Mouse (Mus musculus): ENCODE measurements around the gene Tnrc6c. TPM values are rescaled to one million over a fixed set of nuclear protein-coding genes. Genes with fewer than 3 reads are reported as not detected.

The Tnrc6c gene
- 10 to 100 TPM; 15.0 to 19.6 TPM for total RNA-seq (2021)
- long read RNA-seq, experiment 1, partial matches to known transcripts, result 0 of 5 reads
- long read RNA-seq, experiment 1, other reads (novel, unspliced or antisense), result 5 of 5 reads
- long read RNA-seq, experiment 2, partial matches to known transcripts, result 1 of 6 reads
- long read RNA-seq, experiment 2, other reads (novel, unspliced or antisense), result 5 of 6 reads

GRCm38 (mm10) chr11:117653491-117654351, at the start of gene Tnrc6c:
Gene Tnrc6c (plus strand): TSS chr11:117654289.
- intact Hi-C loops (cut with DNase I), result loop anchor here (1.0 to 5.0 kb wide), 2 partner anchors 117 to 171 kb away; partner anchors contain the start of gene Gm11733

GRCm38 (mm10) chr11:117606137-117606536, 48.0 kb upstream of the Tnrc6c start:
- intact Hi-C loops (cut with DNase I), result no loop called here
- no peak for DNase-seq

More at GRCm38 (mm10) chr11:117653491-117654351, at the start of gene Tnrc6c:
- peak in 1 of 2 experiments; percentile 52 for DNase-seq

- no peak for DNase-seq
Measured at GRCm38 (mm10) chr11:117606605-117607203, 47.4 kb upstream of the Tnrc6c start.

GRCm38 (mm10) chr11:117608141-117608789, 45.8 kb upstream of the Tnrc6c start:
- intact Hi-C loops (cut with DNase I), result no loop called here
- no peak for DNase-seq

More at GRCm38 (mm10) chr11:117606605-117607203, 47.4 kb upstream of the Tnrc6c start:
- intact Hi-C loops (cut with DNase I), result no loop called here

- intact Hi-C loops (cut with DNase I), result no loop called here
- DNase-seq, result no peak
Measured at GRCm38 (mm10) chr11:117608976-117609375, 45.1 kb upstream of the Tnrc6c start.

GRCm38 (mm10) chr11:117610589-117610988, 43.5 kb upstream of the Tnrc6c start:
- no peak for DNase-seq
- intact Hi-C loops (cut with DNase I), result no loop called here

- intact Hi-C loops (cut with DNase I), result no loop called here
- peak; percentile 60 to 67 for DNase-seq
Measured at GRCm38 (mm10) chr11:117611068-117611467, 43.0 kb upstream of the Tnrc6c start.

- DNase-seq, result no peak
- intact Hi-C loops (cut with DNase I), result no loop called here
Measured at GRCm38 (mm10) chr11:117611860-117612259, 42.2 kb upstream of the Tnrc6c start.

- no peak for DNase-seq
- intact Hi-C loops (cut with DNase I), result no loop called here
Measured at GRCm38 (mm10) chr11:117612885-117613284, 41.2 kb upstream of the Tnrc6c start.

GRCm38 (mm10) chr11:117617368-117617908, 36.7 kb upstream of the Tnrc6c start:
- no peak for DNase-seq
- intact Hi-C loops (cut with DNase I), result no loop called here

GRCm38 (mm10) chr11:117618214-117618613, 35.9 kb upstream of the Tnrc6c start:
- intact Hi-C loops (cut with DNase I), result loop anchor here (2.0 kb wide), 1 partner anchor 75 kb away; no protein-coding TSS in a partner anchor
- no peak for DNase-seq

GRCm38 (mm10) chr11:117618774-117619173, 35.3 kb upstream of the Tnrc6c start:
- intact Hi-C loops (cut with DNase I), result loop anchor here (2.0 kb wide), 1 partner anchor 76 kb away; no protein-coding TSS in a partner anchor
- peak; percentile 44 to 64 for DNase-seq

- intact Hi-C loops (cut with DNase I), result loop anchor here (2.0 kb wide), 1 partner anchor 77 kb away; no protein-coding TSS in a partner anchor
- DNase-seq, result no peak
Measured at GRCm38 (mm10) chr11:117619581-117619980, 34.5 kb upstream of the Tnrc6c start.

- intact Hi-C loops (cut with DNase I), result no loop called here
- DNase-seq, result no peak
Measured at GRCm38 (mm10) chr11:117625196-117625595, 28.9 kb upstream of the Tnrc6c start.

- DNase-seq, result peak in 1 of 2 experiments; percentile 65
- intact Hi-C loops (cut with DNase I), result no loop called here
Measured at GRCm38 (mm10) chr11:117626557-117626956, 27.5 kb upstream of the Tnrc6c start.

- no peak for DNase-seq
- intact Hi-C loops (cut with DNase I), result no loop called here
Measured at GRCm38 (mm10) chr11:117627060-117627562, 27.0 kb upstream of the Tnrc6c start.

GRCm38 (mm10) chr11:117627746-117628311, 26.3 kb upstream of the Tnrc6c start:
- intact Hi-C loops (cut with DNase I), result no loop called here
- DNase-seq, result no peak

- intact Hi-C loops (cut with DNase I), result no loop called here
- no peak for DNase-seq
Measured at GRCm38 (mm10) chr11:117628312-117628779, 25.7 kb upstream of the Tnrc6c start.

- intact Hi-C loops (cut with DNase I), result no loop called here
- no peak for DNase-seq
Measured at GRCm38 (mm10) chr11:117629865-117630264, 24.2 kb upstream of the Tnrc6c start.

Data from gastrocnemius, postnatal 36 days (tissue).